Mouse (Mus musculus) liver, embryonic 14.5 days (tissue): Measurements from ENCODE around the gene Dach2. TPM values are rescaled to one million over a fixed set of nuclear protein-coding genes. Genes with fewer than 3 reads are reported as not detected.

ENCODE experiments used
- ATAC-seq: fragments of 200-750 bp; cut with Nextera tagmentation; 2 replicates; pipeline ENCODE4 v1.8.0; 2017; ENCODE audit warnings: moderate number of reproducible peaks, mild to moderate bottlenecking, moderate library complexity; ENCODE audit not compliant: insufficient read depth
- DNase-seq, 3 experiments: peaks; one replicate each; pipeline ENCODE4 v3.0.0-alpha.2; 2012 to 2013; ENCODE audit warnings: low read depth in 3 of 3, low spot score in 3 of 3
- H3K27ac ChIP-seq: fragments of 300-500 bp; sonication (generic); 2 replicates; pipeline ENCODE4 v1.5.1; 2014; ENCODE audit warnings: moderate library complexity, mild to moderate bottlenecking, control low read depth, inconsistent platforms
- H3K27me3 ChIP-seq: fragments of 300-500 bp; sonication (generic); 2 replicates; pipeline ENCODE4 v1.6.1; 2014; ENCODE audit warnings: mild to moderate bottlenecking, low read length, moderate library complexity; ENCODE audit not compliant: control insufficient read depth, insufficient read depth
- H3K36me3 ChIP-seq: fragments of 300-500 bp; sonication (generic); replicated peaks from 2 replicates; pipeline ENCODE4 v1.6.1; 2014; ENCODE audit warnings: low read depth; ENCODE audit not compliant: control insufficient read depth, insufficient read depth
- H3K4me1 ChIP-seq, 2 experiments: fragments of 200-500 bp in 1 of 2; fragments of 300-500 bp in 1 of 2; sonication (generic) in 1 of 2; replicated peaks; 2 replicates each; pipeline ENCODE4 v1.6.1; 2012 to 2014; ENCODE audit warnings: antibody characterized with exemption in 1 of 2, inconsistent platforms in 1 of 2, low read length in 1 of 2; ENCODE audit not compliant: control insufficient read depth in 2 of 2, insufficient read depth in 2 of 2
- H3K4me2 ChIP-seq: fragments of 300-500 bp; sonication (generic); 2 replicates; pipeline ENCODE4 v1.6.1; 2014; ENCODE audit warnings: low read depth, mild to moderate bottlenecking, control low read depth, moderate library complexity
- H3K4me3 ChIP-seq, 2 experiments: fragments of 200-500 bp in 1 of 2; fragments of 300-500 bp in 1 of 2; sonication (generic) in 1 of 2; 2 replicates each; pipeline ENCODE4 v1.5.1; 2012 to 2014; ENCODE audit warnings: low read depth in 2 of 2, low read length in 2 of 2, mild to moderate bottlenecking in 2 of 2, control low read depth in 1 of 2, inconsistent platforms in 1 of 2, moderate library complexity in 1 of 2; ENCODE audit not compliant: insufficient read depth in 1 of 2
- H3K9ac ChIP-seq: fragments of 300-500 bp; sonication (generic); replicated peaks from 2 replicates; pipeline ENCODE4 v1.6.1; 2014; ENCODE audit warnings: mild to moderate bottlenecking, control low read depth, moderate library complexity
- H3K9me3 ChIP-seq: fragments of 300-500 bp; sonication (generic); 2 replicates; pipeline ENCODE4 v1.6.1; 2016; ENCODE audit warnings: low read length, mixed read lengths; ENCODE audit not compliant: control insufficient read depth
- CTCF ChIP-seq: IDR thresholded peaks from 2 replicates; pipeline ENCODE4 v1.5.1; 2016; ENCODE audit warnings: antibody characterized with exemption, low read depth, control low read depth
- EP300 ChIP-seq: IDR thresholded peaks from 2 replicates; pipeline ENCODE4 v1.6.1; 2016; ENCODE audit warnings: antibody characterized with exemption, low read depth
- WGBS: fragments of 180-500 bp; shearing (Covaris S2); extraction: QIAGEN DNeasy Blood & Tissue Kit; methylation state at CpG from one replicate; pipeline ENCODE4 v1.1.7; 2014; ENCODE audit not compliant: insufficient replicate concordance; 5-methylcytosine and 5-hydroxymethylcytosine counted together
- polyA plus RNA-seq, 2 experiments: library from polyadenylated mRNA; depleted of rRNA in 1 of 2; stranded (reverse) in 1 of 2; unstranded in 1 of 2; fragments of >200 nt; fragmentation: Nextera tagmentation in 1 of 2; extraction: Ambion mirVana in 1 of 2; gene quantifications; 2 replicates each; pipeline versions ENCODE4 v1.2.1 to v1.2.3; 2012 to 2014

The Dach2 gene
- polyA plus RNA-seq, 2 experiments, result 0.14 to 0.17 TPM

DNA sequence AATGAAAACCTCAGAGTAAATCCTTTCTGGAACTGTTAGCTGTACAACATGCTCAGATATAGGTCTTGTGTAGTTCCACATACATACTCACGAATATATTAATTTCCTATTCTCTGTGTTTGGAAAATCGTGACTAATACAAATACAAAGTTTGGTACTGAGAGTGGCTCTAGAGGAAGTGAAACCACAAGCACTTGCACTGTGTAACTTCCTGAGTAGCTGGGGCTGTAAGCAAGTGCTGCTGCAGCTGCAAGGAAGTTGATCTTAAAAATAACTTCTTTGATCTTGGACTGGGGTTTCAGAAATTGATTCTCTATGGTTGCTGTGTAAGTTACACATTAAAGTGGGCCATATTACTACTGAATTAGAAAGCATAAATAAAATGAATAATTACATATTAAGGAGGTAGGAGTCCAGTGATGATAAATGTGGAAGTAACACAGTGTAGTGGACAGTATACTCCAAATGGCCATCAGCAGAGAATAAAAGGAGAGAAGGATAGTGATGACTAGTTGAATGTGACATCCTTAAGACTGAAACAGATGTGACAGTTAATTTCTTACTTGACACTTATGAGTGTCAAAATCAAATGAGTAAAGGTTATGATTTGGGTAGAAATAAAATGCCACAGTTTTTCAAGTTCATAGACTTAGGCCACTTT is 570.7 kb downstream of the Dach2 start:
- ATAC-seq (no peak), DNase-seq (peak in 1 of 3 experiments; percentile 2)
- no peak for TF ChIP-seq CTCF
- no peak for TF ChIP-seq EP300

More for the DNA sequence above, 570.7 kb downstream of the Dach2 start:
- no peak overlapping the region for H3K4me2 ChIP-seq
- no peaks in the 10 kb centered on the region for H3K9me3 ChIP-seq
- no peaks in the 10 kb centered on the region for H3K27me3 ChIP-seq
- no peaks in the 10 kb centered on the region for H3K4me1 ChIP-seq
- no peak overlapping the region for H3K9ac ChIP-seq
- H3K4me3 ChIP-seq, result no peak overlapping the region
- no peaks in the 10 kb centered on the region for H3K36me3 ChIP-seq
- 16% methylated on average over 2 of the region's 2 CpGs for WGBS
- H3K27ac ChIP-seq, result no peak overlapping the region

Other genes with a start within 250 kb of the Dach2 start
- gene Chm, start 112.0 kb upstream of the Dach2 start, polyA plus RNA-seq (2012; rRNA removed), result 0.94 and 1.7 TPM in 2 replicates
- 4.2 and 5.5 TPM in 2 replicates for gene Chm, start 112.0 kb upstream of the Dach2 start, polyA plus RNA-seq (2014; fragmentation: Nextera tagmentation; extraction: Ambion mirVana)